Mouse (Mus musculus) adipocyte (in vitro differentiated cells): ENCODE results near the gene Zfp143.
"Not testable (repeated sequence)": the region's sequence is repeated elsewhere in the genome, so short reads cannot be mapped to it uniquely, and the experiment has no call there.

Experiments
- DNase-seq: peaks from one replicate; pipeline ENCODE4 v3.0.0-alpha.2; 2016; ENCODE audit warnings: low spot score

Gene Zfp143

DNA sequence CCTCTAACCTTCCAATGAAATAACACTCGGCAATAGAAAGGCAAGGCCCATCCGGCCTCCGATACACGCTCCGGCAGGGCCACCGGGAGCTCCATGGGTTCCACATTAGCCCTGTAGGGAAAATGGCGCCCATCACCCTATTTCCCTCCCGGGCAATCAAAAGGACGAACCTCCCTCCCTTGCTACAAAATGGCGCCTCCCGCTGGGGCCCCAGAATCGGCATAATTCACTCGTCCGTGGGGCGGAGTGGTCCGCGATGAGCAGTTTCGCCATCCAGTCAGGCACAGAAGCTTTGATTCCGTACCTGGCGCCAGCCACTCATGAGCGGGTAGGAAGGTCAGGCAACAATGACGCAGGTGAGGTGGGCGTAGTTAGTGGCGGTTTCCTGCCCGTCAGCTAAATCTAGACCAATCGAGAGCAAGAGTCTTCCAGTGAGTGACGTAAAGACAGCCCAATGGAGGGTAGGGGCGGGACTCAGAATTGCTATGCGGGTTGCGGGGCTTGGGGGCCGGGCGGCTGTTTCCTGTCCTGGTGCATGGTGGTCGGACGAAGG, at the start of gene Zfp143:
Zfp143 (plus strand) TSS at position 19 of the 553 bp plus-strand sequence.
- DNase-seq: peak; percentile 99

DNA sequence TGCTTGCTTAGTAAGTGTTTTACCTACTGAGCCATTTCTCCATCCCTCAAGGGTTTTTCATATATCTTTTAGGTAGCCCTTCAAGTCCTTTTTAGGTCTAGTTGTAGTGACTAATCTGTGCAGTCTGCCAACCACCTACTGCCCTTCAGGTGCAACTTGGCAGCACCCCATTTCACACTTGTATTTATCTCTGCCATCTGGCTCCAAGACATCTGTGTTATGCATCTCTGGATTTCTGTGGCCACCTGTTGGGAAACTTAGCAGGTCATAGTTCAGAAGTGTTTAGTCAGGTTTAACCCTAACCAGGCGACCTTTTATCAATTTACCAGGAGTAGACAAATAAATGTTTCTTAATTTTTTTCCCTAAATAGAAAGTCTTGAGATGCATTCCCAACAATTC, 49.6 kb upstream of the Zfp143 start:
- no peak for DNase-seq

DNA sequence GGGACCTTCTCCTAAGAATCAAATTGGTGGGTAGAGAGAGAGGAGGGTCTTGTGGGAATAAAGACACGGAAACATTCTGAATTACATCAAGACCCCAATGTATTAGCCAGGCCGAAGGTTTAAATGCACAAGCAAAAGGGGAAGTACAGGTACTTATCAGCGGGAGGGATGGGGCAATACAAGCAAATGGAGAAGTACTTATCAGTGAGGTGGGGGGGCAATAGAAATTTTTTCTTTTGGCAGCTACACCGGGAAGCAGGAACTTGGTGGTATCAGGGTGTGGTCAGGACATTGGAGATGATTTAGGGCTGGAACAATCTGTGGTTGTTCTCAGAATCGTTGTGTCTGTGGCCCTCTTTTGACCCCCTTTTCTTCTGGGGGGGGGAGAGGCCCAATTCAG, 46.7 kb upstream of the Zfp143 start:
- no peak for DNase-seq

DNA sequence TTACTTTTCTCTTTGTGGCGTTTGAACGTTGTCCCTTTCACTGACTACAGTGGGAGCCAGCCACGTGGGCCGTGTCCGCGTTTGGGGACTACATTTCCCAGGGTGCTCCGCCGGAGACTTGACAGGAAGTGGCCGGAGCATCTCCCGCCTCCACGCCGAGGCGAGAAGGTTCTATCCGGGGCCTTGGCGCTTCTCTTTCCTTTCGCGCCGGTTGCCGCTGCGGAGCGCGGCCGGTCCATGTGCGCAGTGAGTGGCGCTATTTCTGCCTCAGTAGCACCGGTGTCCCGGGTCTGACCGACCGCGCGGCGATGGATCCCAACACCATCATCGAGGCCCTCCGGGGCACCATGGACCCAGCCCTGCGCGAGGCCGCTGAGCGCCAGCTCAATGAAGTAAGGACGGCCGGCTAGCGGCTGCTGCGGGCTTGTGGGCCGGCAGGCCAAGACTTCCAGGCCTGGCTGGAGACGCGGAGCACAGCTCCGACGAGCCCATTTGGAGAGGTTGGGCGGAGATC, 42.8 kb upstream of the Zfp143 start, which contains the start of gene Ipo7:
Ipo7 (plus strand) TSS at position 158 of the 514 bp plus-strand sequence.
- DNase-seq: peak; percentile 87

DNA sequence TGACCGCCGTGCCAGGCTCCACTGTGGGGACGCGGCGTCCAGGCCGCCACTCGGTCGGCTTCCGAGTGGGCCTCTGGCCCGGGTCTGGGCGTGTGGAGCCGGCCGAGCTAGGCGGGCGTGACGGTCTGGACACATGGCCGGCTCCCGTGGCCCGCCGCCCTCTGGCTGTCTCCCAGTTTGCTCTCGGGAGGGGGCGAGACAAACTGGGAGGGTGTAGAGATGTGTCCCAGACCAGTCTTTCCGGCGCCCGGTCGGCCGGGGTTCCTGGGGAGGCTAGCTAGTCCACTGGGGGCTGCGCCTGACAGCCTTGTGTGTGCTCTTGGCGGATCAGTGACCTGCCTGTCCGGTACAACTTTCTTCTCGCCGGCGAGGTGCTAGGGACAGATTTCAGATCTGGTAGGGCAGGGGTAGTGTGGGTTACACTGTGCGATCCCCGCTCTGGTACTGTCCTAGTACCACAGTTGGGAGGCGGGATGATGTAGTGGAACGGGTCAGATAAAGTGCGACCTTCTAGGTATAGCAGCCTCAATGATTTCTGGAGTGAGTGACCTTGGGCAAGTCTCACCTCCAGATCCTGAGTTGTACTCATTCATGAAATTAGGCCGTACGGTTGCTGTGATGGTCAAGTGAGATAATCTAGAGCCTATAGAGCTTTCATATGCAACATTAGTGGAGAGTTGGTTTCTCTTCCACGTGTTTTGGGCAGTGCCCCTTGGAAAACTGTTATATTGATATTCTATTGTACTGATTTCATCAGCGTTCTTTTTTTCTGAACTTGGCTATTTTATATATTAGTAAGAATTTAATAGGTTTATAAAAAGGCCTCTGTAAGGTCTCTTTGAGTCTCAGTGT, 42.2 kb upstream of the Zfp143 start:
- peak; percentile 50 for DNase-seq

DNA sequence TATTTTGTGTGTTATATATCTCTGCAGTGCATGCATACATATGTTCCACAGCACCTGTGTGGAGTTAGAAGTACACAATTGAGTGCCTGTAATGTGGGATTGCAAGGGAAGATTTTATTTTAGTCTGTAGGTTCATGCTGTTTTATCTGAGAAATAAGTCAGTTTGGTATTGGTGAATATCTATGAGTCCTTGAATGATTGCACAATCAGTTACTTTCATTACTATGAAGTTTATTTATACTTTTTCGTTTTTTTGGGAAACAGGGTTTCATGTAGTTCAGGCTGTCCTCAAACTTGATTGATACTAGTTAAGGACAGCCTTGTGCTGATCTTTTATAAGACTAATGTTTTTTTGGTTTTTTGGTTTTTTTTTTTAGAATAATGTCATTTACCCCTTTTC, 37.5 kb upstream of the Zfp143 start:
- no peak for DNase-seq

DNA sequence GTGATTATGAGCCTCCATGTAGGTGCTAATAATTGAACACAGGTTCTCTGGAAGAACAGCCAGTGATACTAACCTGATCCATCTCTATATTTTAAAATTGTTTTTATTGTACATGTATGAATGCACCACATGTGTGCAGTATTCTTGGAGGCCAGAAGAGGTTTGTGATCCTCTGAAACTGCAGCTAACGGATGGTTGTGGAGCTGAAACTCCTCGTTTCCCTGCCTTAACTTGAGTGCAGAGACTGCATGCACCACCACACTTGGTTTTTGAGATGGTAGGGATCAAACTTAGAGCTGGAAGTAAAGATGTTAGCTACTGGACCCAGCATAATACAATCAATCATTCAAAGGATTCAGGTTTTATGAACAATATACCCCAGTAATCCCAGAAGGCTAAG, 34.4 kb upstream of the Zfp143 start:
- no peak for DNase-seq

DNA sequence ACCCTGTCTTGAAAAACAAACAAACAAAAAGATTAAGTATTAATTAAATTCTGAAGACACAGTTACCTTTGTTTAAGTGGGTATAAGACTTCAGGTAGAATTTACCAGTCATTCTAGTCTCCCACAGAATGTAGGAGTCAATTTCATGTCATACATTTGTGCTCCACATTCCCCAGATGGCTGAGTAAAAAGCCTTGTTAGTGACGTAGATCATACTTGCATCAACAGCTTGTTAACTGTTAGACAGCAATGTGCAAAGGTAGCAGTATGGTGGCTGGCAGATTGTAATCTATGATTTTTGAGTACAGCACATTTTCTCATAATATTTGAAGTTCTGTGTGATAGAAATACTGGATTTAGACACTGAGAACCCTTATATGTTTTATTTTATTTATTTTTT, 32.2 kb upstream of the Zfp143 start:
- no peak for DNase-seq

DNA sequence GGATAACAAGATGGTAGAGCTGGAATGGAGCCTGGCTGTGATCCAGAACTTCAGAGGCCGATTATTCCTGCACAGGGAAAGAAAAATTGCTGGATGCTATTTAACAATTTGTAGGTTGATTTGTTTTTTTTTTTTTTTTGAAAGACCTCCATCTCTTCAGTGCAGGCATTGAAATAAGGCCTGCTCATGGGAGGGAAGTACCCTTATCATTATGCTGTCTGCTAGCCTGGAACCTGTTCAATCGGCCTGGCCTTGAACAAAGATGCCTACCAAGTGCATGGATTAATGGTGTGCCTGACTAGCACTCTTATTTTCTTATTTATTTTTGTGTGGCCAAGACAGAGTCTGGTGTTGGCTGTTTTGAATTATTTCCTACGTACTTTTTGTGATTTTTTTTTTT, 30.7 kb upstream of the Zfp143 start:
- DNase-seq: no peak

DNA sequence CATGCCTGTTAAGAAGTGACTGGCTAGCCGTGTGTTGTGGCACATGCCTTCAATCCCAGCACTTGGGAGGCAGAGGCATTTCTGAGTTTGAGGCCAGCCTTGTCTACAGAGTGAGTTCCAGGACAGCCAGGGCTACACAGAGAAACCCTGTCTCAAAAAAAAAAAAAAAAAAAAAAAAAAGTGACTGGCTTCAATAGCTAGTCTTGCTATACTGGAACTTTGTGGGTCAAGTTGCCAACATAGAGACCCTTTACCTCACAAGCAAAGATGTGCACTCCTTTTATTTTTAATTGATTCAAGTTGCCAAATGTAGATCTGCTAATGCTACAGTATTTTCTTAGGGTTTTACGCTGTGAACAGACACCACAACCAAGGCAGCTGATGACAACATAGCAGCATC, 3.3 kb upstream of the Zfp143 start:
- DNase-seq: not testable (repeated sequence)

DNA sequence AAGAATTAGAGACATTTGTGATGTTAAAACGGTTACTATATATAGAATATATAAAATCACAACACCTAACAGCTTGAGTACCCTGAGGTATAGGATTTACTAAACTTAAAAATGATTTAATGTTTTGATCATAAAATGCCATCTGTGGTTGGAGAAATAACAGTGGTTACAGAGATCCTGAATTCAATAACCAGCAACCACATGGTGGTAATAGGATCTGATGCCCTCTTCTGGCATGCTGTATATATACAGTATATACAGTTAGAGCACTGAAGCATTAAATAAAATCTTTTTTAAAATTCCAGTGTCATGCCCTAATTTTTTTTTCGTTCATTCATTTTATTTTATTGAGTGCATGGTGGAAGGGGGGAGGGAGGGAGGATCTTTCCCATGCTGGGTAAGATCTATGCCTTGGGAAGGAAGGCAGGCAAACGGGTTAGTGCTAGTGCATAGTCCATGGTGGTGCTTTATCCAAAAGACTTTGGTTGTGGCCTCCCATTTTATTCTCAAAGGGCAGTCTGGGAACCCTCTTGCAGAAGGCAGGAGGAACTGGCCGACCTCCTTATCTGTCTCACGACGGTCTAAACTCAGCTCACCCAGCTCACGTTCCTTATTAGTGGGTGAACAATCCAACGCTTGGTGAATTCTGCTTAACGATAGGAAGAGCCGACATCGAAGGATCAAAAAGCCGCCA, 1.8 kb upstream of the Zfp143 start:
- peak; percentile 50 for DNase-seq

DNA sequence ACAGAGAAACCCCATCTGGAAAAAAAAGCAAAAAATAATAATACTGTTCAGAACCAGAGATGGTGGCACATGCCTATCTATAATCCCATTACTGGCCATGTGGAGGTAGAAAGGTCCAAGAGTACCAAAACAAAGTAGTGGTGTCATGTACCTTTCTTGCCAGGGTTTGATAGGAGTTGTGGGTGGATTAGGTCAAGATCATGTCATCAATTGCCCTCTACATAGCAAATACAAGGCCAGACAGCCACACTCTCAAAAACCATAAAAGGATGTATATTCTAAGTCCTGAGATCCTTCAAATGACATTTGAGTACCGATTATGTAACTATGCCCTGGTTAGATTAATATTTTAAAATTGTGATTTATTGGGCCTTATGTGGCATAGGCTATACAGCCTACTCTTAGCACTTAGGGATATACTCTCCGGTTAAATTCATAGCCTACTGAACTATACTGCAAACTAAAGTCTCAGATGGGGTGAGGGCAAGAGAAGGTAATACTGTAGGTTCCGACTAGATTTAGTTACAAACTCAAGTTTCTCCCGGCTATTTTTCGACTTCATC, 830 bp upstream of the Zfp143 start:
- DNase-seq: peak; percentile 18

DNA sequence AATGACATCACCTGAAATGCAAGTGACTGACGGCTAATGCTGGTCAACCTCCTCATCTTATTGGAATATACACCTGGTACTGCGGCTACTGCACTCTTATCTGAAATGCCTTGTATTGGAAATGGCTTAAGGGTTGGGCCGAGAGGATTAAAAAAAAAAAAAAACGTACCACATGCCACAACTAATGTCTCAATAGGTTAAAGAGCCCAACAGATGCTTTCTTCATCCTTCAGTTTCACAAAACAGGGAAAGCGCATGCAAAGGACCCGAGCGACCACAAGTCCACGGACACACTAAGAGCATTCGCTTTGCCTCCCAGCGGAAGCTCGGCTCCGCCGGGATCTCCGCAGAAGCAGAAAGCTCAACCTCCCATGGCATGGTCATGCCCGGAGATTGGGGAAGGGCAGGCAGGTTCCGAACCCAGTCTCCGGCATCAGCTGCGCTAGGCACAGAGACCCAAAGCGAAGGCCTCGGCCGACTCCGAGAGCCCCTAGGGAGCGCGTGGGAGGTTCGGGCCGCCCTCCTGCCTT, 283 bp upstream of the Zfp143 start:
- peak; percentile 63 for DNase-seq

DNA sequence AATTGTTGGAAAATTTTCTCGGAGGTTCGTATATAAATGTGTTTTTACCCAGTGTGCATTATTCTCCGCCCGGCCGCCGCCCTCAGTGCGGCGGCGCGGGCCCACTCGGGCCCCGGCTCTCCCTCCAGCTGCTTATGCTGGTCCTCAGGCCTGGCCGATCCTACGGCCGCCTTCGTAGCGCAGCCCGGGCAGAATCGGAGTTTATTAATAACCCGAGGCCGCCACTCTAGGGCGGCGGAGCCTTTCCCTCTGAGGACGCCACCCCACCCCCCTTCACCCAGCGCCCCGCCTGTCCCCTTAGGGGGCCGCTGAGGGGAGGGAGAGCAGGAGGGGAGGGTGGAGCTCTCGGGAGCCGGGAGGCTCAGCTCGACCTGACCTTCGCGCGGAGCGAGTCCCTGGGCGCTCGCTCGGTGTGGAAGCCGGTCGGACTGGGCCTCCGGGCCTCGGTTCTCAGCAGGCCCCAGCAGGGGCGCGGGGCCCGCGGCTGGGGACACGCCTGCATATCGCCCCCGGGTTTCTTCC, 796 bp downstream of the Zfp143 start:
- peak; percentile 82 for DNase-seq

DNA sequence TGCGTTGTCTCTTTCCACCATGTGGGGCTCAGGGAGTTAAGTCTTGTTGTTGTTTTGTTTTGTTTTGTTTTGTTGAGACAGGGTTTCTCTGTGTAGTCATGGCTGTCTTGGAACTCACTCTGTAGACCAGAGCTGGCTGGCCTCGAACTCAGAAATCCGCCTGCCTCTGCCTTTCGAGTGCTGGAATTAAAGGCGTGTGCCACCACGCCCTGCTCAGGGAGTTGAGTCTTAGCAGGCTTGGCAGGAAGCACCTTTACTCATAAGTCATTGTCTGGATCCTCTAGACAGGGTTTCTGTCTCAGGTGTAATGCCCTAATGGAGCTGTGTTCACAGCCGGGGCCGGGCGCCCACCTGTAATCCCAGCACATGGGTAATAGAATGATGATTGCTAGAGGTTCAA, 2.7 kb downstream of the Zfp143 start:
- no peak for DNase-seq

DNA sequence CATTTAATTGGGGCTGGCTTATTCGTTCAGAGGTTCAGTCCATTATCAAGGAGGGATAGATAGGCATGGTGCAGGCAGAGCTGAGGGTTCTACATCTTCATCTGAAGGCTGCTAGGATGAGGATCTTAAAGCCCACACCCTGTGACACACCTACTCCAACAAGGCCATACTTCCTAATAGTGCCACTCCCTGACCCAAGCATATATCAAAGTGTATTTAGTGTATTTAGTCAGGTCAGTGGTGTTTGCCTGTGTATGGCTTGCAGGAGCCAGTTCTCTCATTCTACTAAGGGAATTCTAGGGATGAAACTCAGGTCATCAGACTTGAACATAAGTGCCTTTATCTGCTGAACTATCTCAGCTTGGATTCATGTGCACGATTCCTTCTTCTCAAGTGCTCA, 8.1 kb downstream of the Zfp143 start:
- no peak for DNase-seq

DNA sequence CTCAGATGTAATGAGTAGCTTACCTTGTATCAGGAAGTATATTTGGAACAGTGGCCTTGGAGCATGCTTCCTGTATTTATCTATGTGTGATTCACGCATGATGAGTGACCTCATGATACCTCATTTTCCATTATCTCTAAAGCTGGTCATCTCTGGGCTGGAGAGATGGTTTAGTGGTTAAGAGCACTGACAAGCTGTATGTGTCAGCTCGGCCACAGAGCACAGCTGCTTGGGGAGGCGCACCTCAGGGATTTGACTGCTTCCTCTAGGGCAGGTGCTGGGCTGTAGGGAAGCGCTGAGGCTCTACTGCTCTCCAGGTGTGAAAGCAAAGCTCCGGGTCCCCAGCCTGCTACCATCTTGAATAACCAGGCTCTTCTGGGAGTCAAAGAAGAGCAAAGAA, 17.2 kb downstream of the Zfp143 start:
- no peak for DNase-seq

DNA sequence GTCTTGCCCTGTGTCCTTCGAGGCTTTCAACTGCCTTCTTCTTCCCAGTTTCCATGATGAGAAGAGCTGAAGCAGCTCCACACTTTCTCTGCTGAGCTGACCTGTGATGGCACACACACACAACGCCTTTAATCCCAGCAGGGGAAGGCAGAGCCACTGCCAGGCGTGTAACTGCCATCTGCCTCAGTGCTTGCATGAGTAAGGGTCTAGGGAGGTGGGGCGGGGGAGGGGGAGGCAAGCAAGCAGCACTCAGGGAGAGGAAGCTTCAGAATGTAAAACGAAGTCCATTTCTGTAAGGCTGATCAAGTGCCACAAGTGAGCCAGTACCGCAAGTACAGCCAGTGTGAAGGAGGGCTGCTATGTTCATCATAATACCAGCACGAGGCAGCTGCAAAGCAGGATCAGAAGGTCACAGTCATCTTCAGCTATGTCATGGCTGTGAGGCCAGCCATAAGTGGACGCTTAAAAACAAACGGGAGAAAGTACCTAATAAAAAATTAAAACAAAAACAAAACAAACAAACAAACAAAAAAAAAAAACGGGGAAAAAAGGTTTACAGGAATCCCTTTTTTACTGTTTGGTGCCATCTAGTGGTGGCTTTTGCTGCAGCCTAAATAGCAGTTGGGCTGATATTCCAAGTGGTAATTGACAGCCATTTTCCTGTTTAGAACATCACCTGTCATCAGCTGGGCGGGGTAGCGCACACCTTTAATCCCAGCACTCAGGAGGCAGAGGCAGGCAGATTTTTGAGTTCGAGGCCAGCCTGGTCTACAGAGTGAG, 22.6 kb downstream of the Zfp143 start:
- DNase-seq: peak; percentile 79

DNA sequence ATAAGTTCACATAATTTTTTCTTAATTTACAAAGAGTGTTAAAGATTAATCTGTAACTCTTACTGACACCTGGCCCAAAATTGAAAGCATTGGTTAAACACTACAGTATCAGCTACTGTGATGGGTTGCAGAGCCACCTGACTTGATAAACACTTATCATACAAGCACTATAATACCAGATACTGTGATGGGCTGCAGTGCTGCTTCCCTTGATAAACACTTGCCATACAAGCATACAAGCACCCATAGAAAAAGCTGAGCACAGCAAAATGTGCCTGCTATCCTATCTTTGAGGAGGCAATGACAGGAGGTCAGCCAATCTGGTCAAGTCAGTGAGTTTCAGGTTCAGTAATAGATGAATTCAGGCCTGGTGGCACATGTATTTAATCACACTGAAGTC, 24.2 kb downstream of the Zfp143 start:
- DNase-seq: no peak

DNA sequence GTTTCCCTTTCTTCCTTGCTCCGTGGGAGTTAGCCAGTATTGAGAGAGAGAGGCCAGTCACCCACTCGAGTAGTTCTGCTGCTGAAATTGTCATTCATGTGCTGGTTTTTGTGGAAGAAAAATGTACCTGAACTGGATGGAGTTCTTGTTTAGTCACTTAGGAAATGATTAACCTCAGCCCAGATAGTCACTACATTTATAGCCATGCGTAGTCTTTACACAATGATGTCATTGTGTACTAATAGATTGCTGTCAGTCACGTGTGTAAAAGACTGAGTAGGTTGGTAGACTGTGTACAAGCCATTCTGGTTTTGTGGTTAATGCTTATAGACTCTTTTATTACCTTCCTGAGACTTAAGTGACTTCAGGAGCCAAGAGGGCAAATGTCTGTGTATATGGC, 26.9 kb downstream of the Zfp143 start:
- DNase-seq: no peak

DNA sequence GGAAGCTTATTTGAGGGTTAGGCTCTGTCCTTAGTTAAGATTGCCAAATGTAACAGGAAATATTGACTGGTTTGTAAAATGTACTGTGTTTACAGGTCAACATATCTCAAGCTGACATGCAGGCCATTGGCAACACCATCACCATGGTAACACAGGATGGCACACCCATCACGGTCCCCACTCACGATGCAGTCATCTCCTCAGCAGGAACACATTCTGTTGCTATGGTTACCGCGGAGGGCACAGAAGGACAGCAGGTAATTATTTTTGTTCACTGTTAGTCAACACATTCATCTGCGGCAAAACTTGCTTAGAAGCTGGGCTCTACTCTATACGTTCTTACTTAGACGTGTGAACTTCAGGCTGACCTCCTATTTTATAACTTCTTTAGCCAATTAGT, 30.7 kb downstream of the Zfp143 start:
- DNase-seq: no peak
